Mouse (Mus musculus) limb, embryonic 12.5 days (tissue): Measurements from ENCODE around the gene 2410004P03Rik. TPM values are rescaled to one million over a fixed set of nuclear protein-coding genes. Genes with fewer than 3 reads are reported as not detected.

ENCODE experiments used
- ATAC-seq: fragments of 200-750 bp; cut with Nextera tagmentation; 2 replicates; pipeline ENCODE4 v1.8.0; 2017; ENCODE audit warnings: low read depth, moderate TSS enrichment; ENCODE audit not compliant: insufficient number of reproducible peaks, insufficient read depth, low FRiP score, low TSS enrichment
- H3K27ac ChIP-seq: fragments of 300-500 bp; sonication (generic); 2 replicates; pipeline ENCODE4 v1.5.1; 2016; ENCODE audit warnings: mild to moderate bottlenecking, moderate library complexity
- H3K27me3 ChIP-seq: fragments of 300-500 bp; sonication (generic); 2 replicates; pipeline ENCODE4 v1.6.1; 2016; ENCODE audit warnings: mild to moderate bottlenecking, moderate library complexity
- H3K36me3 ChIP-seq: fragments of 300-500 bp; sonication (generic); 2 replicates; pipeline ENCODE4 v1.6.1; 2016; ENCODE audit warnings: mild to moderate bottlenecking, moderate library complexity
- H3K4me1 ChIP-seq: fragments of 300-500 bp; sonication (generic); replicated peaks from 2 replicates; pipeline ENCODE4 v1.6.1; 2016
- H3K4me2 ChIP-seq: fragments of 300-500 bp; sonication (generic); 2 replicates; pipeline ENCODE4 v1.6.1; 2016; ENCODE audit warnings: mild to moderate bottlenecking, moderate library complexity
- H3K4me3 ChIP-seq: fragments of 300-500 bp; sonication (generic); replicated peaks from 2 replicates; pipeline ENCODE4 v1.5.1; 2016; ENCODE audit warnings: mild to moderate bottlenecking
- H3K9ac ChIP-seq: fragments of 300-500 bp; sonication (generic); replicated peaks from 2 replicates; pipeline ENCODE4 v1.6.1; 2016; ENCODE audit warnings: mild to moderate bottlenecking, moderate library complexity
- H3K9me3 ChIP-seq: fragments of 300-500 bp; sonication (generic); 2 replicates; pipeline ENCODE4 v1.6.1; 2016; ENCODE audit warnings: mild to moderate bottlenecking, moderate library complexity
- WGBS: fragments of 180-500 bp; shearing (Covaris S2); methylation state at CpG from one replicate; pipeline ENCODE4 v1.1.7; 2016; 5-methylcytosine and 5-hydroxymethylcytosine counted together
- polyA plus RNA-seq: library from polyadenylated mRNA; unstranded; fragments of >200 nt; fragmentation: Nextera tagmentation; extraction: Ambion mirVana; gene quantifications from 2 replicates; pipeline ENCODE4 v1.2.1, GENCODE M21; 2016

Gene 2410004P03Rik
- polyA plus RNA-seq: 0.75 and 1.1 TPM in 2 replicates

GRCm38 (mm10) chr12:17011100-17011870 is at the start of gene 2410004P03Rik:
TSS of gene 2410004P03Rik (minus strand) at chr12:17011727.
- WGBS: 9% methylated on average over 29 of the region's 29 CpGs
- Histone ChIP-seq H3K27me3 (peaks cover 3% of the 10 kb centered on the region; the same call in 1 of the 2 replicates), H3K4me2 (peak within 1 kb of the TSS; percentile 62), H3K4me1 (no peaks in the 10 kb centered on the region; the same call in 1 of the 2 replicates), H3K4me3 (peak within 1 kb of the TSS; percentile 39), H3K36me3 (no peaks in the 10 kb centered on the region), H3K9me3 (no peaks in the 10 kb centered on the region), H3K9ac (peak within 1 kb of the TSS; percentile 46), H3K27ac (no peak within 1 kb of the TSS)
- peak; percentile 44; the same call in 1 of the 2 replicates for ATAC-seq

DNA sequence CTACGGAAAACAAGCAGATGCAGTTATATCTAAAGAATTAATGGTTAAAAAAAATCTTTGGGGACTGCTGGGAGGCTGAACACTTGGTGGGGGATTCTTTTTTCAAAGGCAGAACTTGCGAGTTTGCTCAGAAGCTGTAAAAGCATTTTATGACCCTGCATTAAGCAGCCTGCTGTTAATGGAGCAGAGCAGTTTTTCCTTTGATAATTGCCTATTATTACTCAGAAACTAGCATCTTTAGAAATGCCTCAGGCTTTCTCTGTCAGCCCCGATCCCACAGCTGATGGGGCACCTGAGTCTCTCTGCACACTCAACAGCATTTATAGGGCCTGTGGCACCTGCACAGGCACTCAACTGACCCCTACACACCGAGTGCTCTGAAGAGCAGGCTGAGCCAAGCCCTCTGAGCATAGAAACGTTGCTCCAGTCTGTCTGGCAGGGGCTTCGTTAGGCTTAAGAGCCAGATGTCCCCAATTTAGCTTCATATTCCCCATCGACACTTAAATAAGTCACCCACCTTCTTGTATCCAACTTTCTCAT is 49.7 kb upstream of the 2410004P03Rik start:
- H3K4me2 ChIP-seq: peak overlapping the region; percentile 17; the same call in 1 of the 2 replicates
- H3K4me1 ChIP-seq: peaks cover 17% of the 10 kb centered on the region
- H3K9me3 ChIP-seq: no peaks in the 10 kb centered on the region
- no peak for ATAC-seq
- 6% methylated on average over 7 of the region's 7 CpGs for WGBS
- H3K4me3 ChIP-seq: no peak overlapping the region
- H3K9ac ChIP-seq: no peak overlapping the region
- H3K27me3 ChIP-seq: peaks cover 20% of the 10 kb centered on the region
- no peak overlapping the region for H3K27ac ChIP-seq
- H3K36me3 ChIP-seq: no peaks in the 10 kb centered on the region

DNA sequence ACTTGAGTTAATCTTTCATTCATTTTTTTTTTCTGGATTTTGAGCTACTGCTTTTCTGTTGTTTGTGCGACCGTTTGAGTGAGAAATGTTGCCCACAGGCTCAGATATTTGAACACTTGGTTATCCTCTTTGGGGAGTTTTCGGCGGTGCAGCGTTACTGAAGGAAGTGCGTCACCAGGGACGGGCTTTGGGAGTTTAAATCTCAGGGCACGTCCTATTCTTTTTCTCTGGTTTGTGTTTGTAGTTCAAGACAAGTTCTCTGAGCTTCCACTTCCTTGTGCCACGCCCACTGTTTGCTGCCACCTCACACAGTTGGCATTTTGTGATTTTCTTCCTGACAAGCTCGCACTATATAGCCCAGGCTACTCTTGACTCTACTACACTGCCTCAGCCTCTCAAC is 47.0 kb upstream of the 2410004P03Rik start:
- no peak overlapping the region for H3K27ac ChIP-seq
- H3K4me3 ChIP-seq: no peak overlapping the region
- no peaks in the 10 kb centered on the region for H3K36me3 ChIP-seq
- no peaks in the 10 kb centered on the region for H3K9me3 ChIP-seq
- peaks cover 17% of the 10 kb centered on the region for H3K4me1 ChIP-seq
- 82% methylated on average over 10 of the region's 10 CpGs for WGBS
- H3K27me3 ChIP-seq: peaks cover 20% of the 10 kb centered on the region
- no peak for ATAC-seq
- H3K9ac ChIP-seq: no peak overlapping the region
- no peak overlapping the region for H3K4me2 ChIP-seq

DNA sequence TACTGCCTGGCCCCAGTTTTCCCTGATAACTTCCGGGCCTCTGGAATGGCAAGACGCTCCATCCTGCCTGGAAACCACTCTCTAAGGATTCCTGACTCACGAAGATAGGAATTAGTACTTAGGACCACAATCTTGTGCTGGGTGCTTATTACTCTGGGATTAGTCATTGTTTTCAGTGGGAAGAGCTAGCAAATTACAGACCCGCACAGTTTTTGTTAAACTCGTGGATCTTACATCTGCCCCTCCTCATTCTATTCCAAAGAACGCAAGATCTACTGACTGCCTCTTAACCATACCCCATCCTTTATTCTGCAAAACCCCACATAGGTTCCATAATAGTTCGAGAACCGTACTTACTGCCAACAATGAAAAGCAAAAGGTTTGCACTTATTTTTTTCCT is 45.6 kb upstream of the 2410004P03Rik start:
- ATAC-seq: no peak

DNA sequence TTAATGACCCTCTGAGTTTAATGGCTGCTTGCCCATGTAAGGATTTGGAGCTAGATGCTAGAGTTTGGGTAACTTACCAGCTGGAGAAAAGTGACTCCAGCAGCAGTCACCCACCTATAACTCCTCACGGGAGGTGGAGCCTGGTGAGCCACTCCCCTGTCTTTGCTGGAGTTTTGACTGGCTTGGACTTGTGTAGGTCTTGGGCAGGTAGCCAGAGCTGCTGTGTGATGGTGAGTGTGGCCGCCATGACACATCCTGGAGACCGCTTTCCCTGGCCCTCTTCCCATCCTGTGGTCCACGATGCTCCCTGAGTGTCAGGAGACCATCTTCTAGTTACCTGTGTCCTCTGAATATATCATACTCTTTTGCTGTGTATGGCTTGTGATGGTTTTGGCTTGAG is 44.2 kb upstream of the 2410004P03Rik start:
- H3K4me3 ChIP-seq: no peak overlapping the region
- H3K9ac ChIP-seq: no peak overlapping the region
- 0 out of 2 replicates have a peak, but pooled peaks cover 4% of the 10 kb centered on the region for H3K27me3 ChIP-seq
- peaks cover 3% of the 10 kb centered on the region; the same call in 1 of the 2 replicates for H3K4me1 ChIP-seq
- H3K9me3 ChIP-seq: no peaks in the 10 kb centered on the region
- ATAC-seq: no peak
- H3K27ac ChIP-seq: no peak overlapping the region
- no peaks in the 10 kb centered on the region for H3K36me3 ChIP-seq
- 91% methylated on average over 4 of the region's 4 CpGs for WGBS
- no peak overlapping the region for H3K4me2 ChIP-seq

More for the DNA sequence above, 45.6 kb upstream of the 2410004P03Rik start:
- Histone ChIP-seq H3K4me1 (peaks cover 17% of the 10 kb centered on the region), H3K4me3 (no peak overlapping the region), H3K36me3 (no peaks in the 10 kb centered on the region), H3K9ac (no peak overlapping the region), H3K27me3 (0 out of 2 replicates have a peak, but pooled peaks cover 7% of the 10 kb centered on the region), H3K4me2 (no peak overlapping the region), H3K27ac (no peak overlapping the region), H3K9me3 (no peaks in the 10 kb centered on the region)
- 77% methylated on average over 8 of the region's 8 CpGs for WGBS

DNA sequence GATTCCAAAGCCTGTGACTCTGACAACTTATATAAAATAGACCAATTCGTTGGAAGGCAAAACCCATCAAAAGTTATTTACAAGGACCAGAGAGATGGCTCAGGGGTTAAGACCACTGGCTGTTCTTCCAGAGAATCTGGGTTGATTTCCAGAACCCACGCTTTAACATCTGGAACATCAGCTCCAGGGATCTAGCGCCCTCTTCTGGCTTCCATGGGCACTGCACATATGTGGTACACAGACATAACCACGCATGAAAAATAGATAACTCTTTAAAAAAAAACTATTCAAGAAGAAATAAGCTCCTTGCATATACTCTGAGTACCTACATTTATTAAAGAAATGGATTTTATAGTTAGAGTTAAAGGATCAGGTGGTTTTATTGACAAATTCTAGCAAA is 43.2 kb upstream of the 2410004P03Rik start:
- H3K27ac ChIP-seq: no peak overlapping the region
- 0 out of 2 replicates have a peak, but pooled peaks cover 4% of the 10 kb centered on the region for H3K27me3 ChIP-seq
- H3K4me2 ChIP-seq: no peak overlapping the region
- H3K9me3 ChIP-seq: no peaks in the 10 kb centered on the region
- H3K36me3 ChIP-seq: no peaks in the 10 kb centered on the region
- WGBS: 57% methylated on average over 4 of the region's 4 CpGs
- no peak overlapping the region for H3K9ac ChIP-seq
- ATAC-seq: no peak
- H3K4me3 ChIP-seq: no peak overlapping the region
- H3K4me1 ChIP-seq: no peaks in the 10 kb centered on the region

DNA sequence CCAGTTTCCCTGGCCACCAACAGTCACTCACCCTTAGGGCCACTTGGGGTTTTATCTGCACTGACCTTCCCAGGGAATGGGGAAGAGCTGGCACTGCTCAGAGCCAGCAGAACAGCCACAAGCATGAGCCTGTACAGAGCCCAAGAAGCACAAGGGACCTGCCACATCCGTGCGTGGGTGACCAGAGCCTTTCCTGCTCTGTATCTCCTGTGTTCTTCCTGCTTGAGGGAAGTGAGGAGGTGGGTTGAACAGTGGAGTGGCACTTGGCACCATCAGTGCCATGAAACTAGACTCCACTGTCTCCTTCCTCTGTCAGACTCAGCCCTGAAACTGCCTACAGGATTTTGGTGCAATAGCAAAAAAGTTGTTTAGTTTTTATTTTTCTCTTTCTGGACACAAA is 41.1 kb upstream of the 2410004P03Rik start:
- Histone ChIP-seq H3K4me1 (no peaks in the 10 kb centered on the region), H3K4me3 (no peak overlapping the region), H3K36me3 (no peaks in the 10 kb centered on the region), H3K27me3 (no peaks in the 10 kb centered on the region), H3K27ac (no peak overlapping the region), H3K4me2 (no peak overlapping the region), H3K9ac (no peak overlapping the region), H3K9me3 (0 out of 2 replicates have a peak, but pooled peaks cover 3% of the 10 kb centered on the region)
- WGBS: 81% methylated on average over 2 of the region's 2 CpGs
- ATAC-seq: no peak

GRCm38 (mm10) chr12:17051057-17051456 is 39.5 kb upstream of the 2410004P03Rik start:
- WGBS: 47% methylated on average over 4 of the region's 4 CpGs
- Histone ChIP-seq H3K36me3 (no peaks in the 10 kb centered on the region), H3K4me2 (no peak overlapping the region), H3K4me3 (no peak overlapping the region), H3K4me1 (no peaks in the 10 kb centered on the region), H3K27me3 (no peaks in the 10 kb centered on the region; the same call in 1 of the 2 replicates), H3K9me3 (0 out of 2 replicates have a peak, but pooled peaks cover 3% of the 10 kb centered on the region), H3K9ac (no peak overlapping the region), H3K27ac (no peak overlapping the region)
- ATAC-seq: no peak

GRCm38 (mm10) chr12:17049796-17050195 is 38.3 kb upstream of the 2410004P03Rik start:
- H3K9ac ChIP-seq: no peak overlapping the region
- no peaks in the 10 kb centered on the region; the same call in 1 of the 2 replicates for H3K27me3 ChIP-seq
- WGBS: 95% methylated on average over 1 of the region's 1 CpGs
- 0 out of 2 replicates have a peak, but pooled peaks cover 3% of the 10 kb centered on the region for H3K9me3 ChIP-seq
- ATAC-seq: no peak
- H3K4me1 ChIP-seq: no peaks in the 10 kb centered on the region
- H3K36me3 ChIP-seq: no peaks in the 10 kb centered on the region
- no peak overlapping the region for H3K4me2 ChIP-seq
- no peak overlapping the region for H3K4me3 ChIP-seq
- no peak overlapping the region for H3K27ac ChIP-seq

DNA sequence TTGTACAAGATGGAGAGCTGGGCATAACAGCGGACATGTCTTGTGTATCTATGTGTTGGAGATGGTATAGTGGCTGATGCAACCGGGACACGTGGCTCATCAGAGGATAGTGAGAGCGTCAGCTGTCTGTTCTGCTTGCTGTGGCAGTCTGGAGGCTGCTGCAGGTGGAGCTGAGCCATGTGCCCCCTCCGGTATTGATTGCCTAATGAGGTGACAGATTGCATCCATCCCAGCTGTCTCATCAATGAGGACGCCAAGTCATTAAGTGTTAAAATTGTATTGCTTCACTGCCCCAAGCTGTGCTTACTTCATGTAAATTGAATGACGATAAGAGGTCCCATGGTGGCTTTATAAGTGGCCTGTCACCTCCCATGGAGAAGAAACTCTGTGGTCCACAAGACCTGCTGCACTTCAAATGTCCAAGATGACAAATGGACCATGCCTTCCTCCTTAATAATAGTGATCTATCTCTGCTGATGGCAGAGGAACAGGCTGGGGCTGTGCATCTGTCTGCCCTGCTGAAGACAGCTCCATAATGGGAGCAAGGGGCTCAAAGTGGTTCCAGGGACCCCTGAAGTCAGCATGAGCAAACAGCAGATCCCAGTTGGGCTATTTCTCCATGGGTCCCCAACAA is 37.6 kb upstream of the 2410004P03Rik start:
- 74% methylated on average over 7 of the region's 7 CpGs for WGBS
- Histone ChIP-seq H3K9me3 (0 out of 2 replicates have a peak, but pooled peaks cover 3% of the 10 kb centered on the region), H3K4me1 (no peaks in the 10 kb centered on the region), H3K9ac (no peak overlapping the region), H3K4me3 (no peak overlapping the region), H3K4me2 (no peak overlapping the region), H3K27ac (no peak overlapping the region), H3K36me3 (no peaks in the 10 kb centered on the region), H3K27me3 (no peaks in the 10 kb centered on the region; the same call in 1 of the 2 replicates)
- no peak for ATAC-seq

DNA sequence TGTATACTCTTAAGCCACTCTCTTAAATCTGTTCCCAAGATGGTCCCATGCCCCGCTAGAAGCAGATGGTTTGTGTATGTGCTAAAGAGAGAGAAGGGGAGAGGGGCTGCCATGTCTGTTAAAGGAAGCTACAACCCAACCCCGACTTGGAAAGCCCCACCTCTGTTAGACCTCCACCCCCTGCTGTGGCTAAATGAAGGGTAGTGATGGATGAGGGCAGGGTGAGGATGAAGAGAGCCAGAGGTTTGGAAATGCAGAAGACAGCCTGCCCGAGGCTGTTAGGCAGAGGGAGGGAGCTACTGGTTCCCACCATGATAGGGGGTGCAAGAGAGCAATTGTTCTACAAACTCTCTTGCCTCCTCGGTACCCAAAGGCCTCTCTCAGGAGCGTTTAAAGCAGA is 31.8 kb upstream of the 2410004P03Rik start:
- no peak overlapping the region for H3K4me3 ChIP-seq
- H3K27ac ChIP-seq: no peak overlapping the region
- WGBS: 42% methylated on average over 5 of the region's 5 CpGs
- H3K4me1 ChIP-seq: no peaks in the 10 kb centered on the region
- no peak overlapping the region for H3K4me2 ChIP-seq
- no peak for ATAC-seq
- no peaks in the 10 kb centered on the region for H3K36me3 ChIP-seq
- H3K27me3 ChIP-seq: no peaks in the 10 kb centered on the region; the same call in 1 of the 2 replicates
- H3K9ac ChIP-seq: no peak overlapping the region
- H3K9me3 ChIP-seq: no peaks in the 10 kb centered on the region
